ENCODE assay signal across 8 mouse cellular contexts in the genomic region with DNA sequence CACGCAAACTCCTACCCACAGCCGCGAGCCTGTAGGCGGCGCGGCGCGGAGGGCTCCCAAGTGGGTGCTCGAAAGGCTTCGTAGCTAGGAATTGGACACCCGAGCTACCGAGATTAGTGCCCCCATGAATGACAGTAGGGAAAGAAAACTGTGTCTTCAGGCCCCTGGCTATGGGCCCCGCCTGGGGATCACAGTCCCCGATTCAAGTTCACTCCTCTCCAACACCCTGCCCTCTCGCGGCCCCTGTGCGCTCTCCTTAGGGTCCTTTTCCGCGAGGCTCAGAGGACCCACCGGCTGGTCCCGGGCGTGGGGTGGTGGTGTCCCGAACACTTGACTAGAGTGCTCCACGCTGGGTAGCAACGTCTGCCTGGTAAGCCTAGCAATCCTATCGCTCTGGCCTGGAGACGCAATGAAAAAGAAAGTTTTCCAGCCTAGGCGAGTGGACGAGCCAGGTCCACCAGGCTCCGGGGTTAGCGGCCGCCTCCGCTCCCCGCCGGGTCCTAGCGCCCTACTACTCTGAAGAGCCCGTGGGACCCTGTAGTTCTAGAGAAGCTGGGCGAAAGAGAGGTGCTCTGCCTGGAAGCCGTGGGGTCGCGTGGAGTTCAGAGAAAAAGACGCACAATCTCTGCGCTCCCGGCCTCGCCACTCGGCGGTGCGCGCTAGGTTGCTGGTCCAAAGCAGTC. TPM values are rescaled to one million over a fixed set of nuclear protein-coding genes. Genes with fewer than 3 reads are reported as not detected.
DNase-seq lines count a peak whose midpoint lies in the region; ATAC-seq and TF ChIP-seq lines count a peak whose summit lies in the region.

No protein-coding gene starts in this region.

- peaks cover 43% of the 10 kb centered on the region for H3K4me1 ChIP-seq in embryonic facial prominence, embryonic 15.5 days
- peaks cover 17% of the 10 kb centered on the region for H3K4me1 ChIP-seq in heart, embryonic 11.5 days (ENCODE audit: control insufficient read depth, insufficient read depth, low read length)
- peaks cover 14% of the 10 kb centered on the region for H3K4me1 ChIP-seq in liver, adult 2 months (ENCODE audit: control insufficient read depth, insufficient read depth, low read length)
- peaks cover 29% of the 10 kb centered on the region for H3K4me1 ChIP-seq in midbrain, embryonic 16.5 days (ENCODE audit: control insufficient read depth, insufficient read depth, low read length)

- H3K9ac ChIP-seq in embryonic facial prominence, embryonic 15.5 days = peak overlapping the region; percentile 54
- H3K9ac ChIP-seq in heart, embryonic 11.5 days (ENCODE audit: low read depth, low read length) = peak overlapping the region; percentile 59; the same call in 1 of the 2 replicates
- H3K9ac ChIP-seq in liver, adult 2 months (ENCODE audit: low read depth, low read length) = peak overlapping the region; percentile 80
- peak overlapping the region; percentile 57 for H3K9ac ChIP-seq in midbrain, embryonic 16.5 days (ENCODE audit: low read depth, low read length)

- TF ChIP-seq CTCF in liver, adult 2 months (IDR thresholded peaks at IDR 0.05; ENCODE audit: low read depth, low read length) = peak; percentile 46

- peak; percentile 76 for ATAC-seq in embryonic facial prominence, embryonic 15.5 days (ENCODE audit: insufficient number of reproducible peaks, low FRiP score, low TSS enrichment, low read depth)
- peak; percentile 48 for ATAC-seq in heart, embryonic 11.5 days (replicated peaks; ENCODE audit: insufficient number of reproducible peaks, low FRiP score, low TSS enrichment)
- peak; percentile 66 for ATAC-seq in midbrain, embryonic 16.5 days

- H3K9me3 ChIP-seq in embryonic facial prominence, embryonic 15.5 days (replicated peaks) = no peaks in the 10 kb centered on the region
- H3K9me3 ChIP-seq in heart, embryonic 11.5 days (replicated peaks; ENCODE audit: control insufficient read depth, low read length) = no peaks in the 10 kb centered on the region
- no peaks in the 10 kb centered on the region for H3K9me3 ChIP-seq in midbrain, embryonic 16.5 days (replicated peaks; ENCODE audit: control insufficient read depth, low read length, poor library complexity, severe bottlenecking)

- H3K27me3 ChIP-seq in embryonic facial prominence, embryonic 15.5 days = peaks cover 38% of the 10 kb centered on the region
- peaks cover 57% of the 10 kb centered on the region for H3K27me3 ChIP-seq in heart, embryonic 11.5 days (ENCODE audit: control insufficient read depth, insufficient read depth, low read length)
- H3K27me3 ChIP-seq in liver, adult 2 months (ENCODE audit: control insufficient read depth, insufficient read depth, low read length) = no peaks in the 10 kb centered on the region
- H3K27me3 ChIP-seq in midbrain, embryonic 16.5 days (ENCODE audit: control insufficient read depth, insufficient read depth, low read depth, low read length) = peaks cover 64% of the 10 kb centered on the region

- peak overlapping the region; percentile 96 for H3K4me2 ChIP-seq in embryonic facial prominence, embryonic 15.5 days (replicated peaks)
- H3K4me2 ChIP-seq in heart, embryonic 11.5 days = peak overlapping the region; percentile 94
- peak overlapping the region; percentile 96 for H3K4me2 ChIP-seq in midbrain, embryonic 16.5 days (ENCODE audit: low read length)

- peaks cover 23% of the 10 kb centered on the region for H3K79me2 ChIP-seq in liver, adult 2 months (ENCODE audit: control insufficient read depth, insufficient read depth, low read length)

- peak; percentile 60 to 70 for DNase-seq in left cerebral cortex, adult 18-20 months (ENCODE audit: low spot score in 2 of 2)
- no peak for DNase-seq in left cerebral cortex, adult 11 months (ENCODE audit: low spot score)
- peak; percentile 84 for DNase-seq in kidney, adult 9 months
- DNase-seq in liver, adult 2 months (ENCODE audit: extremely low read depth, low read depth, low spot score) = peak; percentile 70
- peak; percentile 29 to 35 for DNase-seq in spleen, postnatal 36 days (ENCODE audit: low spot score in 2 of 2)

- H3K4me3 ChIP-seq in embryonic facial prominence, embryonic 15.5 days (replicated peaks) = peak overlapping the region; percentile 58
- H3K4me3 ChIP-seq in heart, embryonic 11.5 days (ENCODE audit: low read depth, low read length) = peak overlapping the region; percentile 58
- peak overlapping the region; percentile 70 for H3K4me3 ChIP-seq in liver, adult 2 months (ENCODE audit: insufficient read depth, low read depth, low read length)
- H3K4me3 ChIP-seq in midbrain, embryonic 16.5 days (ENCODE audit: low read depth, low read length) = peak overlapping the region; percentile 56

- peak overlapping the region; percentile 90 for H3K27ac ChIP-seq in embryonic facial prominence, embryonic 15.5 days (replicated peaks)
- H3K27ac ChIP-seq in heart, embryonic 11.5 days (ENCODE audit: low read depth, low read length) = no peak overlapping the region
- H3K27ac ChIP-seq in liver, adult 2 months (replicated peaks; ENCODE audit: insufficient read depth, low read depth, low read length) = peak overlapping the region; percentile 90
- no peak overlapping the region for H3K27ac ChIP-seq in midbrain, embryonic 16.5 days (ENCODE audit: low read length)

- under 1% methylated on average over 49 of the region's 49 CpGs for WGBS in embryonic facial prominence, embryonic 15.5 days
- WGBS in heart, embryonic 11.5 days (ENCODE audit: insufficient replicate concordance) = under 1% methylated on average over 49 of the region's 49 CpGs
- WGBS in liver, adult 2 months = under 1% methylated on average over 49 of the region's 49 CpGs
- WGBS in midbrain, embryonic 16.5 days = under 1% methylated on average over 48 of the region's 49 CpGs

- no peak for TF ChIP-seq POLR2A in liver, adult 2 months (IDR thresholded peaks at IDR 0.05; ENCODE audit: extremely low read depth, insufficient read depth, low read length)

- no peaks in the 10 kb centered on the region for H3K36me3 ChIP-seq in embryonic facial prominence, embryonic 15.5 days
- H3K36me3 ChIP-seq in heart, embryonic 11.5 days (ENCODE audit: control insufficient read depth, insufficient read depth, low read length) = no peaks in the 10 kb centered on the region
- H3K36me3 ChIP-seq in liver, adult 2 months (ENCODE audit: control insufficient read depth, insufficient read depth, low read length) = peaks cover 12% of the 10 kb centered on the region
- H3K36me3 ChIP-seq in midbrain, embryonic 16.5 days (ENCODE audit: control insufficient read depth, insufficient read depth, low read length) = no peaks in the 10 kb centered on the region

RNA-seq across cellular contexts. Expression of gene Cebpa, which starts 0.9 kb away (rescaled TPM):
- 10 to 100 TPM; 11.1 to 11.2 TPM for total RNA-seq in left cerebral cortex, adult 18-20 months (2021)
- polyA plus RNA-seq in embryonic facial prominence, embryonic 15.5 days (2015; fragmentation: Nextera tagmentation; extraction: Ambion mirVana) = 16.6 and 18.7 TPM in 2 replicates
- polyA plus RNA-seq in heart, embryonic 11.5 days (2014; fragmentation: Nextera tagmentation; extraction: Ambion mirVana) = 0.08 and 0.47 TPM in 2 replicates
- total RNA-seq in liver, adult 2 months (2014; rRNA removed) = 177 and 199 TPM in 2 replicates
- polyA plus RNA-seq in liver, adult 2 months (2012; rRNA removed) = 349 and 390 TPM in 2 replicates
- 0.33 and 0.51 TPM in 2 replicates for polyA plus RNA-seq in midbrain, embryonic 16.5 days (2015; fragmentation: Nextera tagmentation; extraction: Ambion mirVana)

Comparison
In these comparisons a context has a peak if more than half of its experiments do, and no peak if none do; other contexts are left out.
1. H3K27ac ChIP-seq: peak in embryonic facial prominence, embryonic 15.5 days (single experiment) and liver, adult 2 months (single experiment); none in heart, embryonic 11.5 days (single experiment) and midbrain, embryonic 16.5 days (single experiment).
2. RNA of gene Cebpa, which starts 0.9 kb away (polyA plus RNA-seq): 349 to 390 TPM in liver, adult 2 months; 16.6 to 18.7 TPM in embryonic facial prominence, embryonic 15.5 days, 0.08 to 0.47 TPM in heart, embryonic 11.5 days and 0.33 to 0.51 TPM in midbrain, embryonic 16.5 days; every median in the first group is over 10 times any median in the second.
3. Peak in every context shown above with its lines, with median percentiles within 50 percentile points of each other: ATAC-seq, H3K4me2 ChIP-seq, H3K4me3 ChIP-seq and H3K9ac ChIP-seq.